Mouse (Mus musculus) adrenal gland, postnatal 14 days (tissue): ENCODE data around the gene Il10ra. TPM values are rescaled to one million over a fixed set of nuclear protein-coding genes. Genes with fewer than 3 reads are reported as not detected.

Experiments used
- DNase-seq: peaks from one replicate; pipeline ENCODE4 v3.0.0; 2021; ENCODE audit warnings: mixed read lengths
- long read RNA-seq, 2 experiments: library from polyadenylated mRNA; stranded (forward); transcript quantifications; one replicate each; pipeline ENCODE4 v2.0.0; 2021
- total RNA-seq: library from RNA; stranded (reverse); gene quantifications from 2 replicates; pipeline ENCODE4 v1.2.3, GENCODE M21; 2021

The Il10ra gene
- 1.6 and 4.4 TPM in 2 replicates for total RNA-seq
- long read RNA-seq, experiment 1, partial matches to known transcripts: 0 of 1 reads
- long read RNA-seq, experiment 1, other reads (novel, unspliced or antisense): 0 of 1 reads
- long read RNA-seq, experiment 2, partial matches to known transcripts: 0 of 1 reads
- long read RNA-seq, experiment 2, other reads (novel, unspliced or antisense): 1 of 1 reads

DNA sequence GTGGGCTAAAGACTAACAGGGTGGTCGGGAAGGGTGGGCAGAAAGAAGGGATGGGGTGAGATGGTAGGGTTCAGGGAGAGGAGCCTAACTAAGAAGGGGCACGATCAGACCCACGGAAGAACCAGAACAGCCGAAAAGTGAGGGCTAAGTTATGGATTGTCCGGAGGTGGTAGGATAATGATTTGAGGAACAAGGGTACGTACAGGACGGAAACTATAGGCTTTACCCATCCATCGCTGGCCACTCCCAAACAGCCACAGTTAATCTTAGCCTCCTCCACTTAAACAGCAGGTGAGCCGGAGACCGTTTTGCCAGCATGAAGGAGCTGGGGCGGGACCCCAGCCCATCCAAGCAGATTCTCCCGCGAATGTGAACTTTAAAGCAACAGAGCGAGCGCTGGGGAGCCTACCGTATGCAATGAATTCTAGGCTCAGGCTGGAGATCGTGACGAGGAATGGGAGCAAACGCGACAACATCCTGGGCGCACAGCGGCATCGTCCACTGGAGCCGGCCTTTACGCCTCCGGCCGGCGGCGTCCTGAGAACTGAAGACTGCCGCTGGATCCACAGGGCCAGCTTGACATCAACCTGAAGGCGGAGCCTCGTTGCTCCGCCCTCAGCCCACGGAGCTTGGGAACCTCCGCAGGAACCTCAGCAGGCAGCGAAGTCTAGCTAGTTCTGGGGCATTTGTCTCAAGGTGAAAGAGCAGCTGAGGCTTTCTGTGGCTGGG lies at the start of gene Il10ra:
TSS of gene Il10ra (minus strand) at position 553 of the 729 bp plus-strand sequence.
- peak; percentile 70 for DNase-seq

DNA sequence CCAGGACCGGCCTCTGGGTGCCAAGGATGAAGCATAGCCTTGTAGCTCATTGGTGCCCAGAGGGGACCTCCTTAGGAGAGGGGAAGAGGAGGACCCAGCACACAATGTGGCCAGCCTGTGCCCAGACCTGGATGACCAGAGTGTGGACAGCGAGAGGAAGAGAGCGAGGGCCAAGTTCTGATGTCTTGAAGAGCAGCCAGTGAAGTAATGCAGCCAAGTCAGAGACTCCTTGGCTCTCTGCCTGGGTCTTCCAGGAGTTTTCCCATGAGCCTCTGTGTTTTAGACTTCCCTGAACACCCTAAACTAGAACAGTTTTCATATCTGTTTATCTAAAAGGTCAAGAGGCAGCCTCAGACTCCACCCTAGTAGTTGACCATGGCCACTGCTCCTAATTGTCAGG lies 48.7 kb upstream of the Il10ra start:
- DNase-seq: peak; percentile 48

DNA sequence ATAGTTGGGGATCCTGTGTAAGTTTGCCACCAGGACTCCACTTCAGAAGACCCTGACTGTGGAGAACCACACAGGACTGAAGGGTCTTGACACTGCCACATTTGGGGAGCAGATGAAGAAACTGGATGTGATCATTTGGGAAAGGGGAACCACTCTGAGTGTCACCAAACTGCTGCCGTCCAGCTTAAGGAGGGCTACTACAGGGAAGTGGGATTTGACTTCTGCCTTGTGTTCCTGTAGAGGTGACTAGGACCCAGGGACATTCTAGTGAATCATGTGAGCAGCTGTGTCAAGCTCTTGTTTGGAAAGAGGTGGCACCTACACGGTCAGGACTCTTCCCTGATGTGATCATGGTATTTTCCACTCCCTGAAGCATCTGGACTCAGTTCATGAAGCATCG lies 45.0 kb upstream of the Il10ra start:
- DNase-seq: no peak

DNA sequence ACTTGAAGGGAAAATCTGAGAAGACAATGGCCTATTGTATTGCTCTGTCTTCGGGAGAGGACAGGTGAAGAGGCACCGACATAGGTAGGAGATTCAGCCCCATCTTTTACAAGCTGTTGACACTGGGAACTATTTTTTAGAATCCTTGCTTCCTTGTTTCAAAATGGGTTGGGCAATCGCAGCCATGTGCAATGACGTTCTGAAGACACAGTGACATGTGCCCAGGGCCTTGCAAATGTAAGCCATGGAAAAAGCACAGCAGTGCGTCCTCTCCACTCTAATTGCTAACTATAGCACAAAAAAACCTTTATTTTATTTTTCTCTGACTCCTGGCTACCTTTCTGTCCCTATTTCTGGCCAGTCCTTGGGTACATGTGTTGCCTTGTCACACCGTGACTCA lies 42.9 kb upstream of the Il10ra start:
- no peak for DNase-seq

DNA sequence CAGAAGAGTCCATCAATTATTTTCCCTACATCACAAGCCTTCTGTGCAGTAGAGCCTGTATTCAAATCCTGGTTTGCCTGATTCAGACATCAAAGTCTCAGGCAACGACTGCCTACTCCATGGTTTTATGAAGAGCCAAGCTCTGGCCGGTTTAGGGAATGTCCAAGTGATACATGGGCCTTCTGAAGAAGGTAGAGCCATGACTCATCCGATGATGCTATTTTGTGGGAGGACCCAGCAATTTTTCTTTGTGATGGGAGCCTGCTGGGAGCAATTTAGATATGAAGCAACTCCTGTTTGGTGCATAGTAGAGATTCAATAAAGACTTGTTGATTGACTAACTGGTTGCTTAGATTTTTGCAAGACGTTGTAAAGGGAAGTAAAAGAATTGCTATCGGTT lies 39.6 kb upstream of the Il10ra start:
- no peak for DNase-seq

DNA sequence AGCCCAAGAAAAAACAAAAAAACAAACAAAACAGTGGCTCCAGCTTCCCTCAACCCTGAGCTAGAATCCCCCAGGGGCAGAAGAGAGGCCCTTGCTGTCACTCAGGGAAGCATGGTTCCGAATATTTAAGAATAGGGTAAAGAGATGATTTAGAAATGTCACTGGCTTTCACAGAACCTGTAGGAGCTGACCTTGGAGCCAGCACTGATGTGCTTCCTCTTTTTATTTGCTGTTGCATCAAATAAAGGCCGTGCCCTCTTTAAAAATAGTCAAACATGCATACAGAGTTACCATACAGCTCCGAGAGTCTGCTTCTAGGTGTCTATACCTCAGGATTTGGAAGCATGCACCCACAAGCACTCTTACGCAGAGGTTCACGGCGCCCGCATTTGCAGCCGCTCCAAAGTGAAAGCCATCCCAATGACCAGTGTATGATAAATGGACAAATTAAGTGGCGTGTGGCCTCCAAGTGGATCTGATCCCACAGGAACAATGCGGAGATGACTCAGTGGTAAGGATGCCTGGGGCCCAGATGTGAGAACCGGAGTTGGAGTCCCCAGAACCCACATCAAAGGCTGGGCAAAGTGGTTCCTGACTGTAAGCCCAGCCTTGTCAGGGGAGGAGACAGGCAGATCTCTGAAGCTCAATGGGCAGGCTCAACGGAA lies 37.9 kb upstream of the Il10ra start:
- DNase-seq: peak; percentile 32

DNA sequence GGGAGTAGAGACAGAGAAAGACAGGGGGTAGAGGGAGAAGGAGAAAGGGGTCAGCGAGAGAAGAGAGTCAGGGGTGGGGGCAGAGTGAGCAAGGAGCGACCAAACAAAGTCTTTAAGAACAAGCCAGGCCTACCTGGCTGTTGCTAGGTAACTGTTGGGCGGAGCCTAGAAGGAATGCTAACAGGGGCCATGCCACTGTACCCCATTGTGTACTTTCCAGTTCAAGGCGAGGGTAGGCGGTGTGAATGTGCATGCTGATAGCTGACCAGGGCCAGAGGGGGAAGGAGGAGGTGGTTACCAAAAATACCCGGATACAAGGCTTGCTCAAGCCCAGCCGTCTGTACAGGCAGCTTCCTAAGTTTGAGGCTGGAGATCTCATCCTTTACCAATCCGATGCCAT lies 32.8 kb upstream of the Il10ra start:
- DNase-seq: no peak

DNA sequence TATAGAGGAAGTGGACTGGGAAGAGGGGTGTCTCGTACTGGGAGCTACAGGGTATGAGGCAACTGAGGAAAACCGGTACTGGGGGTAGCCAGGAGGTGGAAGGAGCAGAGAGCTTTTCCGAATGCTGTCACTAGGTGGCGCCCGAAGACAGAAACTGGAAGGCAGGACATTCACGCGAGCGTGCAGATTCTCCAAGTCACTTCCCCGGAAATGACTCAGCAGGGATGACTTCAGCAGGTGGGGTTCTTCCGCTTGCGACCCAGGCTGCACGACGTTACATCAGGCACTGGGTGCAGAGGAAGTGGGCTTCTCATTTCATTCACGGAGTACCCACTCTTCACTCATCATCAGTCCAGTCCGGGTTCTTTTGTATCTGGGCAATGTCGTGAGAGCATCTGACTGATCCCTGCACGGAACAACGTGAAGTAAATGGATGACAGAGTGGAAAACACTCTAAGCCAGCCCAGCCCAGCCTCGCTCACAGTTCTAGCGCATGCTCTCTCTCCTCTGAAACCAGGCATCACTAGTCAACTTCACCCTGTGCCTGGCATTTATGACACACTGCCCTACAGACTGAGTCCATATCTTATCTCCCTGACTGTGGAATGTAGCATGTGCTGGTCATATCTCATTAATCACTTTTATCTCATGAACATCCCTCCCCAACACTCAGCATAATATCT lies 31.6 kb upstream of the Il10ra start:
- peak; percentile 95 for DNase-seq

DNA sequence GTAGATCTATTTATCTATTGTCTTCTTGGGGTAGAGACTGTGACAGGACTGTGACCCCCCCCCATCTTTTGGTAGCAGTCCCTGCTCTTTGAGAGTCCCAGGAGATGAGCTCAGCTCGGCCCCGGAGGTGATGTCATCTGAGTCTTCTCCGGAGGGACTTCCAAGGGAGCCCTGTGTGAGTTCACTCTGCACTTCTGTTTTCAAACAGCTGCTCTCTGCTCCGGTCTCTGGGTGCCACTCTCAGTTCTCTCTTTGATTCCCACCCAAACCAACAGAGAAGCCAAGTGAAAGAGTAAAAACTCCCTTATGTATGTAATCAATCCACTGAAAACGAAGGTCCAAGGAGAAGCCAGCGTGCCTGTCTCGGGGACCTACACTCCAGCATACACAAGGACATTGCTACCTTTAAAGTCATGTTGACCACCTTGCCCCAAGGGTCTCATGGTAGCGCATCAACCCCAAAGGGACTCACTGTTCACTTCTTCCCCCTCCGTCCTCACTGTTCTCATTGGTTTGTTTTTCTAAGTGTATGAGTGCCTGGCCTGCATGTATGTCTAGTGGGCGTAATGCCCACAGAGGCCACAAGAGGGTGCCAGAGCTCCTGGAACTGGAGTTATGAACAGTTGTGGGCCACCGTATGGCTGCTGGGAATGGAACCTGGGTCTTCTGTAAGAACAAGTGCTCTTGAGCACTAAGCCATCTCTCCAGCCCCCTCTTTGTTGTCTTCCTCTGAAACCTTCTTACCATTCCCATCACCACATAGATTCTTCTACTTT lies 30.5 kb upstream of the Il10ra start:
- DNase-seq: peak; percentile 36

DNA sequence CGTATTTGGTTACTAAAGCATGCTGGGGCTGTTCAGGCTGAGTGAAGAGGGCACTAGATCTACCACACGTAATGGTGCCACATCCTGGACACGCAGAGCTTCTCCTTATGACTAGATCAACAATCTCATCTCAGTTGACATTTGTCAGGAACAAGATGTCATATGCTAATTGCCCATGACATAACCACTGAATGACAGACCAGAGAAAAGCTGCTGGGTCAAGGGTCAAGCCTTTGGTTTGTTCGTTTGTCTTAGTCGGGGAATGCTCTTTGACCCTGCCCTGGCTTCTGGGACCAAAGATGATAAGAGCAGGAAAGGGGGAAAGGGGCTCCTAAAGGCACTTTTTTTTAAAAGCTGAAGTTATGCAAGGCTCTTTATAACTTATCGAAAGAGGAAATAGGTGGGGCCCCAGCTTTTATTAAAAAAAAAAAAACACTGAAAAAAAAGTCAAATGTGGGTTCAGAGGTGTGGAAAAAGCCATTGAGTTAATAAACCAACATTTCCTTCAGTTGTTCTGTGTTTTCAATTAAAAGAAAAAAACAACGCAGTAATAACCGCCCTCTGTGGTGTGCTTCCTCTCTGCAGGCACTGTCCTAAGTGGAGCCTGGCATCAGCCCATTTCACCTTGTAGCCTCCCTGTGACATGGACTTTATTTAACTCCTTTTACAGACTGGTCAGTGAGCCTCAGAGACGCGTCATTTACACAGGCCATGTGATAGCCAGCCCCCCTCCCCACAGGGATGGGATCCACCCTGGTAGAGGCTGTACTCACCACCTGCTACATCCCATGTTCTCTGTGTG lies 25.5 kb upstream of the Il10ra start:
- DNase-seq: no peak

DNA sequence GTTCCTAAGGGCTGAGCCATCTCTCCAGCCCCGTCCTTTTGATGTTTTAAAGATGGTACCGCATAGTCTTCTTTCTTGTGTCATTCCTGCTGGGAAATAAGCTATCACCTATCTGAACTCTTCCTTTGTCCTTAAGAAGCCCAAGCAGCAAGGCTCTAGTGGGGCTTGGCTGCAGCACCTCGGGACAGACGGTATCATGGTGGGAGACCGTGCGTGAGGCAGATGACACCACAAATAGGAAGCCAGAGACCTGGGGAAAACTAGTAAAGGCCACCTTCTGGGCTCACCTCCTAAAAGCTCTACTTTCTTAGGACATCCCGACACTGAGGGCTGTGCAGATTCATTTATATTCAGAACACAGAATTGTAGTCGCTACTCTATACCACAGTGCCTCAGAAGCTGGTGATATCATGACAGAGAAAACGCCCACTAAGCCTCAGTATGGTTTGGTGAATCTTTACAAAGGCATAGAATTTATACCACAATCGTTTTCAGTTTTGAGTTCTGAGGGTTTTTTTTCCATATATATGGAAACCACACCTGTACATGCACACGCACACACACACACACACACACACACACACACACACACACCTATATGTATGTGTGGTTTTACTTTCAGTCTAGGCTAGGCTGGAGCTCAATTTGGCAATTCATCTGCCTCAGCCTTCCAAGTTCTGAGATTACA lies 22.7 kb upstream of the Il10ra start:
- no peak for DNase-seq

DNA sequence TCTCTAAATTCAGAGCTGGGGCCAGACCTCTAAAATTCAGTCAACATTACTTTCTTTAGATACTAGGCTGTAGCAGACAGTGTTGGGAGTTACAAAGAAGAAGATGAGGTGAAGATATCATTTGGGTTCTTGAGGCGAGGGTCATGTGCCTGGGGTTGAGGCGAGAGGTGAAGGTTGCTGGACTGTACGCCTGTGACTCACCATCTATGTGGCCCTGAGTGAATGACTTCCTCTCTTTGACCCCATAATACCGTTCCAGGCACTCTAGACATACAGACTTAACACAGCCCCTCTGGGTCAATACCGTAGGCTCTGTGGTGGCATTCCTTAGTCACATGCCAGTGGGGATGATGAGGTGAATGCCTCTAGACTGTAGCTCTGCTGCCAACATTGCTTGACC lies 13.5 kb upstream of the Il10ra start:
- no peak for DNase-seq

DNA sequence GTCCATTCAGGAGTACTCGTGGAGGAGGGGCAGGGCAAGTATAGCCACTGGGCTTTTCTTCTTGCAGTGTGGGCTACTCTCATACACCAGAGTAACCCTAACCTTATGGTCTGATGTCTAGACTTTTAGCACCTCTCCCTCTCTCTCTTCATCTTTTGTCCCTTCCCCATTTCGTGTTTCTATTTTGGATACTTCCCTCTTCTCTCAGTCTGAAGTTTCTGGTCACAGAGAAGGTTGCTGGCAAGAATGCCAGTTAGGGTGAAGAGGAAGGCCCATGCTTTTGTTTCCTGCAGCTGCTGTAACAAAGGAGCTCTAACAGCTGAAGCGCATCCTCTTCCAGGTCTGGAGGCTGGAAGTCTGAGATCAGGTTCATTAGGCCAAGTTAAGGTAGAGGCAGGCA lies 11.9 kb upstream of the Il10ra start:
- DNase-seq: no peak

DNA sequence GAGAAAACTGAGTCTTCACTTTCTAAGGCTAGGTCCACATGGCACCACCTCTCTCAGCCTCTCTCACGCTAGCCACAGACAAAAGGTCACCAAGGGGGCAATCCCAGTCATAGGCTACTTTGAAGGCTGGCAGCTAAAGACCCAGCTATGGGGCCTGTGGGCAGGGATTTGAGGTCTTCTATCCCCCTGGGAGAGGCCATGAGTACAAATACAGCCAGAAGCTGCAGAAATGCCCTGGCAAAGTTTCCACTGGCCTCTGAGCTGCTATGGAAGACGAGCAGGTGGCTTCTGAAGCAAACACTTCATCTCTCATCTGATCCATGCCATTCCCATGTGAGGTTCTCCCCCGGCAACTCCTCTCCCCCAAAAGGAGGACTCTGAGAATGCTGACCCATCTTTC lies 11.1 kb upstream of the Il10ra start:
- DNase-seq: no peak

DNA sequence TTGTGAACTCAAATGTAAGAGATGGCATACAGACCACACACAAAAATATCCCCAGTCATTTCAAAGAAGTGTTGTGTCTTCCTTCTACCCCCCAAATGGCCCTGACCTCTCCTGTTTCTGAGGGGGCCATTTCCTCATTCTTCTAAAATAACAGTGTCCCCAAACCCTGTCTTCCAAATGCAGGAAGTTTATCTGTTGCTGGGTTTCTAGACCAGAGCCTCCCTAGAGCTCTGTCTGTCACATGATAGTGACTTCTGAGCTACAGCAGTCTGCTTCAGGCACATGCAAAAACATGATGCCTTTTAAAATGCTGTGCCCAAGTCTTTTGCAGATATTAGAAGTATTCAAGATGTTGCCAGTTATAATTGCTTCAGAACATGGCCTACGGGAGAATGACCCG lies 5.7 kb upstream of the Il10ra start:
- DNase-seq: no peak

DNA sequence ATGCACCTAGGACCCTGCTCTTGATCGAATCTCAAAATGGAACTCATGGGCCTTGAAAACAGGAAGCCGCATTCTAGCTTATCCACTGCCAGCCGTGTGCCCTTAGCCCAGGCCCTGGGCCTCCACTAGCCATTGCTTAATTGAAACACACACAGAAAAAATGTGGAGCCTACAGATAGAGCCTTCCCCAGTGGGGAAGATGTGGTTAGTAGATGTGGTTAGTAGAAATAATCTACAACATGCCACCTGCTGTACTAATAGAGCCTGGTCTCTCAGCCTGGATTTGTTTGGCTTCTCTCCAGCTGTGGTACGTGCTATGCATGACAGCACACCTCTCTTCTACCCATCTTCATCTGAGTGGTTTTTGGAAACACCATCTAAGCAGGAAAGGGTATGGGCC lies 5.3 kb upstream of the Il10ra start:
- DNase-seq: no peak

DNA sequence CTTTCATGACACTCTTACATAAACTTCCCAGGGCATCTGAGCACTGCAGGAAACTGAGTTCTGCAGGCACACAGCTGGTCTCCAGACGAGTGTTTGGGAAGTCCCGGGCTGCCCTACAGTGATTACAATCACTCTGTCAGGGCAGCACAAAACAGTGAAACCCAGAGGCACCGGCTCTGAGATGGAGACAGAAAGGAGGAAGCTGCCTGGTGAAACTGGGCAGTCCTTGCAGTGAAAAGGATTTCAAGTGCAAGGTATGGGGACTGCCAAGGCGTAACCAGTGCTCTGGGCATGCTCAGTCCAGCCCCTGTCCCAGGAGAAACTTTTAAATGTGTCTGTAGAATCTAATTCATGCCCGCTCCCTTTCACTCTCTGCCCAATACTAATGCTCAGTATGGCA lies 3.3 kb upstream of the Il10ra start:
- DNase-seq: no peak

DNA sequence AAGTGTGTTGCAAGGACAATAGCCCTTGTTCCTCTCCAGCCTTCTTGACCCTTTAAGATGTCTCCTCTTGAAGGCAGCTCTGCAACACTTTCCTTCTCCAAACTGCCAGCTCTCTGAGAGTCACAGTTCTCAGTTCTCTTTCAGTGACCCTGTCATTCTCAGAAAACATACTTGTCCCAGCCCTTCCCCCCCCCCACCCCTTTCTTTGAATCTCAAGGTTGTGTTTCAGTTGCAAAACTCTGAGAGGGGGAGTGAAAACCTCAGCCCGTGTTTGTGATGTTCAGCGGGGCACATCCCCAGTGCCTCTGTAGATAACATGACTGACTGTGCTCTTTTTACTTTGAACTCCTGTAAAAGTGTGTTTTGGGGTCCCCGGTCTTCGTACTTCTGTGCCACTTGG lies 870 bp downstream of the Il10ra start:
- no peak for DNase-seq

DNA sequence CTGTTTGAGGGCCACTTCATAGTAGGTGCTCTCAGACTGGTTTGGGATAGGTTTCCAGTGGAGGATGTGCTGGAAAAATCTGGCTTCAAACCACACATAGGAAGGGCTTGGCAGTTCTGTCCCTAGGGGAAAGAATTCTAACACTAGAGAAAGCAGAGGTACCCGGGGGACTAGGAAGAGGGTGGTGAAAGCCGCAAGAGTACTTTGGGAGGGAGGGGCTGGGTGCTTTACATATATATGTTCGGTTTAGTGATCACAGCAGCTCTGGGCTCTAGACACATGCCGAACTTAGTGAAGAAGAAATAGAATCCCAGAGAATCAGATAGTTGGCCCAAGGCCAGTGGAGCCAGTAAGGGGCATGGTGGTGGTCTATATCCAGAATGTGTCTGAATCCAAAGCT lies 1.9 kb downstream of the Il10ra start:
- no peak for DNase-seq

DNA sequence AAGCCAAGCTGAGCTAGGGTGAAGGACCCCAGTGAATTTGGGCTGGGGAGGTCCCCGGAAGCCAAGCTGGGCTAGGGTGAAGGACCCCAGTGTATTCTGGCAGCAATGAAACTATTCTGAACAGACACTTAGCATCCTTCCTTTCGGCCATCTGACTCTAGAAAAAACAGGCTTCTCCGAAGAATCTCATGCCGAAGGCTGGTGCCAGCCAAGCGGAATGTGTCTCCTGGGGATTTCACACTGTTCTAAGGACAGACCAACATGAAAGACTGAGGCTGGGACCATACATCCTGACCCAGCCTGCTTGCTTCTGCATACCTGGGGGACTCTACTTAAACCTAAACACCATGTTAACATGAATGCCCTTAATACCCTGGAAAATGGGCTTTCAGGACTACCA lies 7.1 kb downstream of the Il10ra start:
- DNase-seq: no peak

DNA sequence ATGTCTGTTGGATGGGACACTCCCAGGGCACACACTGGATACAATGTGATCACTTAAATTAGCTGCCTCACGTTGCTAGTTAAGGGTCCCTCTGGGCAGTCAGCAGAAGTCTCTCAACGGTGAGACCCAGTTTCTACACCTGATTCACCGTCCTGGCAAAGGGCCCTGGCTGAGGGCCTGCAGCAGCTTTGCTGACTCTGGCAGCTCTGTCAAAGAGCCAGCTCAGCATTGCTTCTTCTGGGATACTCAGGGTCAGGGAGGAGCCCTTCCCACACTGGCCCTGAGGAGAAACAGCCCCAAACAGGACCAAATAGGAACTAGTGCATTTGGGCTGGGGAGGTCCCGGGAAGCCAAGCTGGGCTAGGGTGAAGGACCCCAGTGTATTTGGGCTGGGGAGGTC lies 7.5 kb downstream of the Il10ra start:
- peak; percentile 83 for DNase-seq
